Mouse (Mus musculus) myocyte (in vitro differentiated cells): ENCODE results near the gene Ccdc157.

Experiments
- CEBPB ChIP-seq: IDR thresholded peaks from 2 replicates; pipeline ENCODE4 v1.6.1; 2011; ENCODE audit warnings: mild to moderate bottlenecking, moderate library complexity; ENCODE audit not compliant: poor library complexity, insufficient read depth, severe bottlenecking
- E2F4 ChIP-seq: IDR thresholded peaks from one replicate; pipeline ENCODE4 v1.6.1; 2011; ENCODE audit warnings: mild to moderate bottlenecking, control low read depth, moderate library complexity; ENCODE audit not compliant: insufficient read depth
- MAX ChIP-seq: IDR thresholded peaks from one replicate; pipeline ENCODE4 v1.6.1; 2011; ENCODE audit warnings: low read depth, mild to moderate bottlenecking, control low read depth
- MYOD1 ChIP-seq, 3 experiments: IDR thresholded peaks; one replicate each; pipeline ENCODE4 v1.6.1; 2011; ENCODE audit warnings: control low read depth in 2 of 3, low read depth in 2 of 3, mild to moderate bottlenecking in 2 of 3, moderate library complexity in 1 of 3; ENCODE audit not compliant: insufficient read length in 2 of 3, control insufficient read depth in 1 of 3
- MYOG ChIP-seq, 3 experiments: IDR thresholded peaks; one replicate each; pipeline ENCODE4 v1.6.1; 2011; ENCODE audit warnings: control low read depth in 2 of 3, low read depth in 2 of 3, mild to moderate bottlenecking in 2 of 3; ENCODE audit not compliant: insufficient read length in 2 of 3, control insufficient read depth in 1 of 3, insufficient read depth in 1 of 3
- POLR2A ChIP-seq: IDR thresholded peaks from one replicate; pipeline ENCODE4 v1.6.1; 2011; ENCODE audit warnings: low read depth, mild to moderate bottlenecking, control low read depth, moderate library complexity; ENCODE audit not compliant: insufficient read length
- POLR2AphosphoS2 ChIP-seq: IDR thresholded peaks from one replicate; pipeline ENCODE4 v1.6.1; 2011; ENCODE audit warnings: low read depth, control low read depth; ENCODE audit not compliant: insufficient read length
- REST ChIP-seq: IDR thresholded peaks from one replicate; pipeline ENCODE4 v1.6.1; 2011; ENCODE audit warnings: mild to moderate bottlenecking, control low read depth, moderate library complexity; ENCODE audit not compliant: insufficient read depth, insufficient read length
- SRF ChIP-seq: IDR thresholded peaks from one replicate; pipeline ENCODE4 v1.6.1; 2011; ENCODE audit warnings: low read depth; ENCODE audit not compliant: control insufficient read depth, insufficient read length
- USF1 ChIP-seq: IDR thresholded peaks from one replicate; pipeline ENCODE4 v1.6.1; 2011; ENCODE audit warnings: low read depth, mild to moderate bottlenecking, control low read depth, moderate library complexity

DNA sequence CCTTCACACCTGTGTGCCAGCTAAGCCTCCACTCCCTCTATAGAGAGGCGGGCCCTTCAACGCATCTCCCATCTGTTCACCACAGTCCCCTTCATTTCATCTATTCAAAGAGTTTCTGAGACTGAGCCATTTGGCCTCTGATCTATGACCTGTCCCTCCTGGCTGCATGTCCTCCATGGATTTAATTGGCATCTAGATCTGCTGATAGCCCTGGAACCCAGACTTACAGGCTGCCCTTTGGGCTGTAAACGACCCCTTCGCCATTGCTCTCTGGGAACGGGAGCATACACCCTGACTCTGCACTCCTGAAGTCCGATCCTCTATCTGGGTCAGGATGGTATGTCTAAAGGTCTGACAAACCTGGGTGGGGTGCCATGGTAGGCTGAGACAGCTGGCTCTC lies 47.2 kb downstream of the Ccdc157 start:
- TF ChIP-seq MYOG (IDR thresholded peaks at IDR 0.05; ENCODE audit: control insufficient read depth in 1 of 3, insufficient read depth in 1 of 3, insufficient read length in 2 of 3, low read depth in 2 of 3) (no peak), MYOD1 (IDR thresholded peaks at IDR 0.05; ENCODE audit: control insufficient read depth in 1 of 3, insufficient read length in 2 of 3, low read depth in 2 of 3) (no peak), MAX (no peak), POLR2A (no peak), USF1 (no peak), E2F4 (no peak), CEBPB (no peak), POLR2AphosphoS2 (no peak), SRF (no peak), REST (no peak)
